Mouse (Mus musculus) brain, embryonic 18.5 days (tissue): ENCODE measurements at regions not wholly inside any gene's neighbourhood (a gene's known extent, or its start where the extent isn't known, plus 50 kb on each side); places are given as distances from the start of the nearest gene placed in this dataset.

Source experiments
- DNase-seq: peaks from one replicate; pipeline ENCODE4 v3.0.0-alpha.2; 2012; ENCODE audit warnings: low read depth, low spot score

DNA sequence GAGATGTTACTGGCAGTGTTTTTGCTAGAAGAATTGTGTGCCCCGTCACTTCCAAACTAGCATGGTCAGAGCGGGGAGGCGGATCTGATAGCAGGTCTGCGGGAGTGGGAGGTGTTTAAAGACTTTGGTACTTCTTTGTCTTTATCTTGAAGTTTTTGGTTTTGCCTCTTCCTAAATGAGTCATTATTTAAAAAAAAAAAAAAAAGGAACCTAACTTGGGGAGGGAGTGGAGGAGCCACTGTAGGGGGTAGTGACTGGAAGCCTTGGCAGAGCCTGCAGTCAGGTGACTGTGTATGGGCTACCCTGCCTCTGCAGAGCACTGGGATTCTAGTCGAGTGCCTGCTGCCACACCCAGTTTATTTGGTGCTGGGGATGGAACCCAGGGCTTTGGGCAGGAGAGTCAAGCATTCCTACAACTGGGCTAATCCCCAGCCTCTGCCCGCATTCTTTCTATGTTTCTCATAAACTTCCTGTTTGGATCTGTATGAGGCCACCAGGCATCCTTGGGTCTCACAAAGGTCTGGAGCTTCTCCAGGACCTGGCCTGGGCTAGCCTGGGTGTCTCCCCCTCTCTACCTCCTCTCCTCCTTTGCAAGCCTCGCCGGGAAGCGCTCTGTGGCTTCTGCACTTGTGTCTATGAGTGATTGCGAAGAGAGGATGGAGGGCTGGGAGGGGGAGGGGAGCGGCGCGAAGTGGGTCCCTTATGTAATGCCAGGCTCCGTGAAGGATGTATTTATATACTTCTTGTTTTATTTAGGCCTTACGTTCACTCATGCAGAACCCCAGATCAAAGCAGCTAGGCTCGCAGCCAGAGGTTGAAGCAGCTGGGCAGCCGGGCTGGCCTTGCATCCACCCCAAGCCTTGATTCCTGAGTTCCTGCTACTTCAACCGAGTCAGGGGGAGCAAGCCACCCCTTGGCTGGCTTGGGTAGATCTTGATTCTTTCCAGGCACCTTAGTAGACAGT lies 143.1 kb upstream of the Mrps10 start:
- DNase-seq, result no peak

DNA sequence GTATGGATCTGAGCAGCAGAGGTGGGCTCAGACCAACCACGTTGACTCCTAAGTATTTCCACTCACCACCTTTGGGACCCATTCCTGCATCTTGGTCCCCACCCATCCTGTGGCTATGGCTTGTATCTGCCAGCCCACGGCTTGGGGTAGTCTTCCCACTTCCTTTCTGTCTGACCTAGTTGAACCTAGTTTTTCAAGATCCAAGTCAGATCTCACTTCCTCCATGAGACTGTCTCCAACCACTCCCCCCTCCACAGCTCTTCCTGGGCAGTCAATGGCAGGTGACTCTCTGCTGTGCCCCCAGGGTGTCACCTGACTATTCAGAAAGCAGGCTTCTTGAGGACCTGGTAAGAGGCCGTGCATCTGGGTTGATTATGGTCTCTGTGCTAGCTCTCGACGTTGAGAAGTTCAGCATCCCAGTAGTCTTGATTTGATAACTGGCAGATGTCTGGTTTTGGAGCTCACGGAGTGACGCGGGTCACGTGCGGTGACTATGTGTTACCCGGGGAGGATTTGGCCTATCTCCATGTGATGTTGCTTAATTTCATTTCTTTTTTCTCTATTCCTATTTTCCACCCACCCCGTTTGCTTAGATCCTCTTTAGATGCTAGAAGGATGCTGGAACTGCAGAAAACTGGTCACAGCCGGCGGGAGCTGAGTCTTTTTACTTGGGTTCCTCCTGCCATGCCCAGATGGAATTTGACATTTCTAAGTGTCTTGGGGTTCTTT lies 147.5 kb upstream of the Mrps10 start:
- DNase-seq, result no peak

GRCm38 (mm10) chr17:47219846-47220245 lies 148.8 kb upstream of the Mrps10 start:
- DNase-seq, result no peak

DNA sequence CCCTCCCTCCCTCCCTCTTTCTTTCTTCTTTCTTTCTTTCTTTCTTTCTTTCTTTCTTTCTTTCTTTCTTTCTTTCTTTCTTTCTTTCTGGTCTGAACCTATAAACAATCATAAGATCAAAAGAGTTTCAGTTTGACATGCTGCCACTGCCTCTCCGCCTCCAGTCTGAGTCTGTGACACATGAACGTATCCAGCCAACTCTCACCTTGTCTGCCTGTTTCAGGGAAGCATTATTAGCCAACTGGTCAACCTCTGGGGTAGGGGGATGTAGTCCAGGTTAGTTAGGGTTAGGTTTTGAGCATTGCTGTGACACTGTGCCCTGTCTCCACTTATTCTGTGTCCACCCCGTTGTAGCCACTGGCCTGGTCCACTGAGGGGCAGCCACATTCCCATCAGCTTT lies 152.2 kb upstream of the Mrps10 start:
- DNase-seq, result no peak

DNA sequence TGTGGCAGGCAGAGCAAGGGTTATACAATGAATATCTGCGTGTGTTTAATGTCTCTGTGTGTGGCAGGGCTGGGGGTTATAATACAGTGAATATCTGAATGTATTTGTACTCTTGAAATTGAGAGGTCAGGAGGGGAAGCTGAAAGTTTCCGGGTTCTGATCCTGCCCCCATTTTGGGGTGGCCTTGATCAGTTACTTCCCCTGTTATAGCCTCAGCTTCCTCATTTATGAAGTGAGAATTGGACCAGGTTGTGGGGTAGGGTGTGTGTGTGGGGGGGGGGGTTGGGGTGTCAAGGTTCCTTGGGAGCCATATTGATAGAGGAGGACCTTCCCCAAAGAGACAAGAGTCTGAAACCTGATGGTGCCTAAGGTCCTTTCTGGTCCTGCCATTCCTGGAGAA lies 152.8 kb upstream of the Mrps10 start:
- no peak for DNase-seq

GRCm38 (mm10) chr17:47214111-47214510 lies 154.6 kb upstream of the Mrps10 start:
- no peak for DNase-seq

- no peak for DNase-seq
Observed at GRCm38 (mm10) chr17:47210441-47211196, 158.1 kb upstream of the Mrps10 start.

- no peak for DNase-seq
Observed at GRCm38 (mm10) chr17:47208886-47209585, 159.7 kb upstream of the Mrps10 start.

- DNase-seq, result no peak
Observed at GRCm38 (mm10) chr17:47207471-47207870, 161.2 kb upstream of the Mrps10 start.

- no peak for DNase-seq
Observed at GRCm38 (mm10) chr17:47204470-47205162, 164.1 kb upstream of the Mrps10 start.

DNA sequence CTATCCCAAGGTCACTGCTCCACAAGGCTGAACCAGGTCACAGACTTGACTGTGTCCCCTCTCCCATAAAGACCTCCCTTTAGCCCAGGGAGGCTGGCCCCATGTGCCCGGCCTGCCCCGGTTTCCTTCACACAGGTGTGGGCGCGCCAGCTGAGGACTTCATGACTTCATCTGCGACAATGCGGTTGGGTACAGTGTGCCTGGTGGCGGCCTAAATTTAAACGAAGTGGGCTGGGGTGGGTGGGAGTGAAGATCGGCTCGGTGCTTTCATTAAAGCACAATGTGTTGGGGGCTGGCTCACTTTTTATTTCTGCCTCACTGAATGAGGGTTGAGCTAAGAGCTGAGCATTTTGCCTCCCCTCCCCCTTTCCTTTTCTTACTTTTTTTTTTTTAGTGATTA lies 169.5 kb upstream of the Mrps10 start:
- DNase-seq, result no peak

DNA sequence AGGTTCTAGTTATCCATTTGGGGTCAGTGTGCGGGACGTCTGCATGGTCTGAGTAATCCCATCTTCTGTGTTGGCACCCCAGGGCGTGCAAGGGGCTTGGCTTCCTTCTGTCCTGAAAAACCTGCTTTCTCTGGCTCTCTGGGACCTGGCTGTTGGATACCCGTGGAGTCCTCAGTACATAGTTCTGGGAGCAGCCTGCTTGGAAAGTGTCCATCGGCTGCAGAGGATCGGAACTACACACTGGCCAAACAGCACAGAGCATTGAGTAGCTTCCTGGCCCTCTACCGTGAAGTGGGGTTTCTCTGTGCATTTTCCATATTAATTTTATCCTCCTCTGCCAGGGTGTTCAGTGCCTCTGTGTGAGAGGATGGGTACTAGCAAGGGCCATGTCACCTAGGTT lies 170.7 kb upstream of the Mrps10 start:
- DNase-seq, result no peak

- no peak for DNase-seq
Observed at GRCm38 (mm10) chr17:47196992-47197391, 171.7 kb upstream of the Mrps10 start.

DNA sequence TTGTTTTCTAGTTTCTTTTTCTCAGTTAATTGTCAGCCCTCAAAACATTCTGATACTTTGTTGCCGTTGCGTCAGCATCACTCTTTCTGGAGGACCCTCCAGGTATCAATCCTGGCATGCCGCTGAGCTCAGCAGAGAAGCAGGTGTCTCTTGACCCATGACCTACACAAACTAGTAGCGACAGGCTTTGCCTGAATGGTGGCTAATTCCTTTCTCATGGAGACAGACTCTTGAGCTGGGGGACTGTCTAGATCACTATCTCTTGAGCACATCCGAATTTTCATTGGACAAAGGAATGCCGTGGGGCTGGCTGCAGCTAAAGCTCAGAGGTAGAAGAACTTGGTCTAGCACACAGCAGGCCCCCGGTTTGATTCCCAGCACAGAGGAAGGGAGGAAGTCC lies 172.7 kb upstream of the Mrps10 start:
- DNase-seq, result no peak

- DNase-seq, result no peak
Observed at GRCm38 (mm10) chr17:47194463-47195012, 174.1 kb upstream of the Mrps10 start.

- no peak for DNase-seq
Observed at GRCm38 (mm10) chr17:47191416-47191815, 177.3 kb upstream of the Mrps10 start.

GRCm38 (mm10) chr17:47189770-47190169 lies 178.9 kb upstream of the Mrps10 start:
- DNase-seq, result no peak

DNA sequence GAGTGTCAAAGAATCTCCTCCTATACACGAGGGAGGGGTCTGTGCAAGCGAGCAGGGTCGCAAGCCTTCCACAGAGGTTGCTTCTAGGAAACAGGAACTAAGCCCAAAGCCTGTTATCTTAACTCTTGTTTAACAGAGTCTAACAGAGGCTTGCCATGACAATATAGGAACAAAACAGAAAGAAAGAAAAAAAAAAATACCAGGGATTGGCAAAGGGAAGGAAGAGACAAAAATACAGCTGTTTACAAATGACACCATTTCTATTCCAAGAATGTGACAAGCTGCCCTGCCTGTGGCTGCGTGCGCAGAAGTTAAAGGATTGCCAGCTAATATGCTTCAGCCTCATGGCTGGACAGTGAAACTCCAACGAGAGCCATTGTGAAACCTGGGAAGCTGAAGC lies 173.8 kb upstream of the Ubr2 start:
- DNase-seq, result no peak

- DNase-seq, result no peak
Observed at GRCm38 (mm10) chr17:47182118-47182517, 171.8 kb upstream of the Ubr2 start.

DNA sequence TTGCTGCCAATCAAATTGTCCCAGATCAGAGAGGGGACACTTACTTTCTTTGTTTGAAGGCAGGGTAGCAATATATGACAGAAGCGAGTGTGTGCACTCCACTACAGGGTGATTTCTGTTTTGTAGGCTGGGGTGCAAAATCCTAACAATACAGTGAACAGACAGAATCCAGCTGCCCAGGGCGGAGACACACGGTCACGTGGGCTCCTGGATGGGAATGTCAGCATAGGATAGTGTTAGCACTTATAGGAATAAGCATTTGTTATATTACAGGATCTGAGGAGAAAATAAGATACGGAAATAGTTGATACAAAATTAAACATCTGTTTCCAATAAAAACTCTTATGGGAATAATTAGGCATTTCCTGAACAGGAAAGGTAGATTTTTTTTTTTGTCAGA lies 169.1 kb upstream of the Ubr2 start:
- DNase-seq, result no peak

DNA sequence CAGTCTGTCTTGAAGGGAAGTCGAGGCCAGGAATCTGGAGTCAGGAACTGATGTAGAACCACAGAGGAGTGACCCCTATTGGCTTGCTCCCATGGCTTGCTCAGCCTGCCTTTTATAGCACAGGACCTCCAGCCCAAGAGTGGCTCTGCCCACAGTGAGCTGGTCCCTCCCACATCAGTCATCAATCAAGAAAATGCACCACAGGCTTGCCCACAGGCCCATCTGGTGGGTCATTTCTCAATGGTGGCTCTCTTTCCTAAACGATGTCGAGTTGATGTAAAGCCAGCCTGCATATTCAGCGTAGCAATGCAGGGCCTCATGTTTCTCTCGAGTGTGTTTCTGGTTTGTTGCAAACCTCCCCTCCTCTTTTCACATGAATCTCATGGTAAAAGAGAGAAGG lies 168.3 kb upstream of the Ubr2 start:
- DNase-seq, result no peak
